ENCODE assay signal across 8 mouse cellular contexts in the genomic region with DNA sequence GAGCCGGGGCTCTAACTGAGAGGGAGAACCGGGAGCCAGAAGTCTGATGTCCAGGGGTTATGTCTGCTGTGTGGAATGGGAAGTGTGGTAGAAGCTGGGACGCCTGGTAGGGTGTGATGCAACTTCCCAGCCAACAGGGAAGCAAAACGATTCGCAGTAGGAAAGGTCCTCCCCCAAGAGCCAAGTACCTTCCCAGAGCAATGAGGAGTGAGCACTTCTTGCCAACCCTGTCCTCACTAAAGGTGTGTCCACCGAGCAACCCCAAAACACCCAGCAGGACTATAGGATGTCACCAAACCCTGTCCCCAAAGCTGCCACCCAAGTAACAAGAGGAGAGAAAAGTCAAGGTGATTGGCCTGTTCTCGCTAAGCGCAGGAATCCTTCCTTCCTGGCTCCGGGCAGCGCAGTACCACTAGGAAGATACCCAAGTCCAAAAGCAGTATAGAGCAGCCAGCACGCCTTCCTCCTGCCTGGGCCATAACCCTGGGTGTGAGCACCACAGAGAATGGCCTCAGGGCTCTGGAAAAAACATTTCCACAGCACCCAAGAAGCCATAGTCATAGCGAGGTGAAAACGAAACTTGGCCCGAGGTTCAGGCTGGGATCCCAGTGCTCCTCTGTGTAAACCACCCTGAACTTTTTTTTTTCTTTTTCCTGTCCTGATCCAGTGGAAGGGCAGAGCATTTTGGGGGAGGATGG. TPM values are rescaled to one million over a fixed set of nuclear protein-coding genes. Genes with fewer than 3 reads are reported as not detected.
A peak's percentile ranks its signal among the peaks of the same experiment; 100 is the strongest.
DNase-seq lines count a peak whose midpoint lies in the region; ATAC-seq lines count a peak whose summit lies in the region.

No protein-coding gene starts in this region.

- peak; percentile 20 for DNase-seq in gastrocnemius, postnatal 14 days
- no peak for DNase-seq in gastrocnemius, postnatal 4 days (ENCODE audit: low spot score in 2 of 2)
- DNase-seq in kidney, adult 18-20 months = peak; percentile 42
- DNase-seq in lung, postnatal 14 days = peak; percentile 35
- DNase-seq in right cerebral cortex, adult 2 months (ENCODE audit: low spot score in 2 of 2) = no peak
- DNase-seq in spleen, adult 12 weeks (ENCODE audit: low spot score) = no peak
- DNase-seq in frontal cortex, postnatal 10 days (ENCODE audit: low spot score in 2 of 2) = no peak

- WGBS in embryonic facial prominence, embryonic 13.5 days = 81% methylated on average over 14 of the region's 14 CpGs

- intact Hi-C loops in gastrocnemius, postnatal 14 days (cut with DNase I; ENCODE audit: low total_unique reads) = no loop called here

- H3K27me3 ChIP-seq in embryonic facial prominence, embryonic 13.5 days = no peaks in the 10 kb centered on the region

- ATAC-seq in embryonic facial prominence, embryonic 13.5 days (ENCODE audit: insufficient number of reproducible peaks, insufficient read depth, low FRiP score, low TSS enrichment, low read depth) = no peak

- H3K9me3 ChIP-seq in embryonic facial prominence, embryonic 13.5 days = no peaks in the 10 kb centered on the region

- peaks cover 30% of the 10 kb centered on the region for H3K4me1 ChIP-seq in embryonic facial prominence, embryonic 13.5 days

- peak overlapping the region; percentile 82; the same call in 1 of the 2 replicates for H3K4me3 ChIP-seq in embryonic facial prominence, embryonic 13.5 days

- peaks cover 8% of the 10 kb centered on the region for H3K36me3 ChIP-seq in embryonic facial prominence, embryonic 13.5 days

- H3K4me2 ChIP-seq in embryonic facial prominence, embryonic 13.5 days = peak overlapping the region; percentile 89

- no peak overlapping the region for H3K9ac ChIP-seq in embryonic facial prominence, embryonic 13.5 days

- H3K27ac ChIP-seq in embryonic facial prominence, embryonic 13.5 days = no peak overlapping the region

RNA-seq across cellular contexts. Expression of a gene that starts 18.7 kb away (rescaled TPM):
- total RNA-seq in gastrocnemius, postnatal 14 days (2021) = 10 to 100 TPM; 18.2 to 26.4 TPM
- total RNA-seq in gastrocnemius, postnatal 4 days (2021) = 10 to 100 TPM; 20.8 to 23.7 TPM
- polyA plus RNA-seq in embryonic facial prominence, embryonic 13.5 days (2015; fragmentation: Nextera tagmentation; extraction: Ambion mirVana) = 3.9 and 4.2 TPM in 2 replicates

RNA-seq across cellular contexts. Expression of a gene that starts 29.3 kb away (rescaled TPM):
- total RNA-seq in gastrocnemius, postnatal 14 days (2021) = 1 to 10 TPM; 1.4 to 1.6 TPM
- 1 to 10 TPM; 2.2 to 2.3 TPM for total RNA-seq in gastrocnemius, postnatal 4 days (2021)
- polyA plus RNA-seq in embryonic facial prominence, embryonic 13.5 days (2015; fragmentation: Nextera tagmentation; extraction: Ambion mirVana) = 130 and 142 TPM in 2 replicates

RNA-seq across cellular contexts. Expression of a gene that starts 41.2 kb away (rescaled TPM):
- total RNA-seq in gastrocnemius, postnatal 14 days (2021) = 1 to 10 TPM; 9.4 to 9.9 TPM
- 10 to 100 TPM; 11.3 to 11.7 TPM for total RNA-seq in gastrocnemius, postnatal 4 days (2021)
- 17.1 and 17.4 TPM in 2 replicates for polyA plus RNA-seq in embryonic facial prominence, embryonic 13.5 days (2015; fragmentation: Nextera tagmentation; extraction: Ambion mirVana)

RNA-seq across cellular contexts. Expression of a gene that starts 47.1 kb away (rescaled TPM):
- 1 to 10 TPM; 5.1 to 5.4 TPM for total RNA-seq in gastrocnemius, postnatal 14 days (2021)
- total RNA-seq in gastrocnemius, postnatal 4 days (2021) = 1 to 10 TPM; 6.5 to 7.6 TPM
- 16.4 and 21.2 TPM in 2 replicates for polyA plus RNA-seq in embryonic facial prominence, embryonic 13.5 days (2015; fragmentation: Nextera tagmentation; extraction: Ambion mirVana)

RNA-seq across cellular contexts. Expression of a gene that starts 56.7 kb away (rescaled TPM):
- total RNA-seq in gastrocnemius, postnatal 14 days (2021) = 1 to 10 TPM; 2.3 to 4.2 TPM
- 1 to 10 TPM; 5.2 to 6.0 TPM for total RNA-seq in gastrocnemius, postnatal 4 days (2021)
- 9.5 and 9.9 TPM in 2 replicates for polyA plus RNA-seq in embryonic facial prominence, embryonic 13.5 days (2015; fragmentation: Nextera tagmentation; extraction: Ambion mirVana)

Comparison
In these comparisons a context has a peak if more than half of its experiments do, and no peak if none do; other contexts are left out.
1. DNase-seq: peak in gastrocnemius, postnatal 14 days (single experiment), kidney, adult 18-20 months (single experiment) and lung, postnatal 14 days (single experiment); none in gastrocnemius, postnatal 4 days (0 of 2), right cerebral cortex, adult 2 months (0 of 2), spleen, adult 12 weeks (single experiment) and frontal cortex, postnatal 10 days (0 of 2).